Mouse (Mus musculus) neutrophil, adult 5-6 weeks (primary cell): ENCODE measurements around the gene Tmcc3. TPM values are rescaled to one million over a fixed set of nuclear protein-coding genes. Genes with fewer than 3 reads are reported as not detected.

Experiments
- ATAC-seq: fragments of 151-379, 151-347 bp; 2 replicates; pipeline ENCODE4 v1.8.0; 2017; ENCODE audit warnings: mild to moderate bottlenecking, moderate TSS enrichment; ENCODE audit not compliant: insufficient number of reproducible peaks, poor library complexity, low FRiP score, severe bottlenecking; ENCODE audit errors: extremely low read depth
- total RNA-seq: library from RNA; stranded (forward); fragments of 200-1000 nt; gene quantifications from 2 replicates; pipeline ENCODE4 v1.2.3, GENCODE M21; 2017

The Tmcc3 gene
- total RNA-seq, 1 experiment from 2014 or later = 15.4 TPM

GRCm38 (mm10) chr10:94489509-94489908, 177.8 kb downstream of the Tmcc3 start:
- ATAC-seq = no peak

DNA sequence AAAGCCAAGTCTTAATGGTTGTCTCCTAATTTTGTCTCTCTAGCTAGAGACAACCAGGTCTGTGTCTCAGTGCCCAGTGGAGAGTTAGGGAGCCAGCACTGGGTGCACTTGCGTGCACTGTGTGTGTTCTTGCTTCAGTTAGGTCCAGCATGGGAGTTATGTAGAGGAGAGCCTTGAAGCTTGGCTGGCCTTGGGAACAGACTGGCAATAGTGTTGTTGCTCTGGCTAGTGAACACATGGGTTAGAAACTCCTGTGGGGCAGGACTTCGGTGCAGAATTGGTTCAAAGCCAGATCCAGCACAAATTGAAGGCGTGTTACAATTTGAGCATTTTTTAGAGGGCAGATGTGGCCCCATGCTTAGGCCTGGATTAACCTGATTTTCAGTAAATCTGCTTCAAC, 179.3 kb downstream of the Tmcc3 start:
- no peak for ATAC-seq

- ATAC-seq = no peak
Observed at GRCm38 (mm10) chr10:94494403-94494846, 182.7 kb downstream of the Tmcc3 start.

DNA sequence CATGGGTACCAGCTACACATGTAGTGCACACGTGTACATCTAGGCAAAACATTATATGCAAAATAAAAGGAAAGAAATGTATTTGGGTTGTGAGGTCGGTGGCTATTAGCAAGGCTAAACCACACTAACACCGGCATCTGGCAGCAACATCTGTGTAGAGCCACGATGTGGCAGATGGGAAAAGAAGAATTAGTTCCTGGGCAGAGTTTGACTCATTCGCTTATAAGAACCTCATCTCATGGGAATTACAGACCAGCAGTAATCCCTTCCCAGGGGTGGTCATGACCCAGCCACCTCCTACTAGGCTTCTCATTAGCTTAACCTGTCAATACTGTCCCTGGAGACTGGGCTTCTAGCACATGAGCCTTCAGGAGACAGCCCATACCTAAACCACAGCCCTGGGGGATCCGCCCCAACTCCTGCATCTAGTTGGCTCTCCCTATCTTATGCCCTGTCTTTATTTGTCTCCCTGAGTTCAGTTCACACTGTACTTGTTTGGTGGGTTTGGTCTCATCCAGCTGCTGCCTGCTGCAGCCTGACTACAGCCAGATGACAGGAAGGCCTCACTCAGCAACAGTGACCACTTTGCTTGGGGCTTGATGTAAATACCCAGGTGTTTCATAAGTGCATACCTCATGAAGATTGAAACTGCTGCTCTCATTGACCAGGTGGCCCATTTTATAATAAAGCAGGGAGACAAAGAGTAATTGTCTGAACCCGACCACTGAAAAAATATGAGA, 183.9 kb downstream of the Tmcc3 start:
- no peak for ATAC-seq

GRCm38 (mm10) chr10:94496826-94497440, 185.2 kb downstream of the Tmcc3 start:
- ATAC-seq = no peak

GRCm38 (mm10) chr10:94500210-94500876, 188.6 kb downstream of the Tmcc3 start:
- no peak for ATAC-seq

- no peak for ATAC-seq
Observed at GRCm38 (mm10) chr10:94500877-94501273, 189.1 kb downstream of the Tmcc3 start.

GRCm38 (mm10) chr10:94501796-94502195, 190.0 kb downstream of the Tmcc3 start:
- no peak for ATAC-seq

DNA sequence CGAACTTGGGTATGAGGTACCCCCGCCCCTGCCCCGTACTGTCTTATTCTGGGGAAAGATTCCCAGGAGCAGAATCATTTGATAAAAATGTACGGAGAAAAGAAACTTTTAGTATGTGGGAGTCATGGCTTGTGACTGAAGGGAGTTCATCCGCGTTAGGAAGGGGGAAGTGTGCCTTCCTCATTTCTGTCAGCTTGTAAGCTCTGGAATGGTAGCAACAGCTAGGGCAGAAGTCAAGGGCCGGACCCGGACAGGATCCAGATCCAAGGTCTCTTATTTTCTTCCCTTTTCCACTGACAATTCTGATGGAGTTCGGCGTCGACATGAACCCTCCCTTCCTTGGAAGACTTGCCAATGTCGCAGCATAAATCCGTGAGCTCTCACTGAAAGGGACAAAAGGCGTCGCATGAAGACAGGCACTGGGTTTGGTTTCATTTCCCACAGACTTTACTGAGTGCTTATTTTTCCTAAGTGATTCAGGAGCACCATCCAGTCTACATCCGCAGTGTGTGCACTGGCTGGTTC, 193.6 kb downstream of the Tmcc3 start:
- no peak for ATAC-seq

DNA sequence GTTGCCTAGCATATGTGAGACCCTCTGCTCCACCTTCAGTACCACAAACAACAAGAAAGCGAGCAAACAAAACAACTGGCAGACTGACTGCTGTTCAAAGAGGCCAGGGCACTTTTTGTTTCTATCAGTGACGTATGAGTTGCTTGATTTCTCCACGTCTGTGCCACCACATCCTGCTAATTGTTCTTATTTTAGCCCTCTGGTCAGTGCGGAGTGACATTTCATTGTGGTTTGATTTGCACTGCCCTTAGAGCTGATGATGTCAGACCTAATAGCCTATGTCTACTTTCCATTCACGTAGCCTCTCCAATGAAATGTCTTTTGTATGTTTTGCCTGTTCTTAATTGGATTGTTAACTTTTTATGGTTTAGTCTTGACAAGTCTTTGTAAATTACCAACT, 197.1 kb downstream of the Tmcc3 start:
- ATAC-seq = no peak

DNA sequence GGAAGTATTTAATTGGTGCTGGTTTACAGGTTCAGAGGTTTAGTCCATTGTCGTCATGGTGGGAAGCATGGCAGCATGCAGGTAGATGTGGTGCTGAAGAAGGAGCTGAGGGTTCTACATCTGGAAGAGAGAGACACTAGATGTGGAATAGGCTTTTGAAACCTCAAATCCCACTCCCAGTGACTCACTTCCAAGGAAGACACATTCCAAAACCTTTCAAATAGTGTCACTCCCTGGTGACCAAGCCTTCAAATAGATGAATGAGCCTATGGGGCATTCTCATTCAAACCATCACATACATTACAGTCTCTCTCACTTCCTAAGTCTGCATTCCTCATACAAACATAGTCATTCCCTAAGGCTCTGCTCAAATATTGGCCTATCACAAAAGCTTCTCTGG, 201.0 kb downstream of the Tmcc3 start:
- no peak for ATAC-seq

DNA sequence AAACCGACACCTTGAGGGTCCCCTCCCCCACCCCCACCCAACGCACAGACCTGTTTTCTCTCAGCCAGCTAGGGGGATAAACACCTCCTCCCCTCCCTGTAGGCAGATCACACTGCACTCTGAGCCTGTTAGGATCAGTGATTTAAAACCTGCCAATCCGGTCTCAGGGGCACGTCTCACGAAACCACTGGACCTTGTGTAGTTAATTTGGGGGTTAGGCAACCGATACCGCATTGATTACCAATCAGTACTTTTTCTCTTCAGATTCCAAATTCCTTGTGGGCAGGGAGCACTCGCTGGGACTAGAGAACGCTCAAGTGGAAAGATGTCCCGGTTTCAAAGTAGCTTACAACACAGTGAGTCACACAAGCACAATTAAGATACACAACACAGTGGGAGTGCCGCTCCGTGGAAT, 202.3 kb downstream of the Tmcc3 start:
- no peak for ATAC-seq

GRCm38 (mm10) chr10:94514506-94515178, 202.9 kb downstream of the Tmcc3 start:
- ATAC-seq = no peak; the same call in none of the 2 replicates

- peak; percentile 30; the same call in 1 of the 2 replicates for ATAC-seq
Observed at GRCm38 (mm10) chr10:94515179-94515545, 203.4 kb downstream of the Tmcc3 start.

DNA sequence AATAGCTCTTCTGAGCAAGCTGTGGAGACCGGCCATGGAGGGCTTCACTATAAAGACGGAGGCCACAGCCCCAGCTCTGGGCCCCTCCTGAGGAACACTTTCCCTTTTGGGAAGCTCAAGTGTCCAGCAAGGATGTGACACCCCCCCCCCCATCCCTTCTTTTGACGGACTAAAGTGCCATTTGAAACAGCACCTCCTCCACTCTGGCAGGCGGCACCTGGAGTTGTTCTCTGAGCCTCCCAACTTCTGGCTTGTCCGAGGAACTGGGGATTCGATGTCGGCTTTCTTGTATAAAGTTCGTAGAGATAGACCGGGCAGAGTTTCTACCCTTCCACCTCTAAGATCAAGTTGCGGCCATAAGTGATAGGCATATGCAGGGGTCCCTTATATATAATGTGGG, 203.8 kb downstream of the Tmcc3 start:
- ATAC-seq = no peak

DNA sequence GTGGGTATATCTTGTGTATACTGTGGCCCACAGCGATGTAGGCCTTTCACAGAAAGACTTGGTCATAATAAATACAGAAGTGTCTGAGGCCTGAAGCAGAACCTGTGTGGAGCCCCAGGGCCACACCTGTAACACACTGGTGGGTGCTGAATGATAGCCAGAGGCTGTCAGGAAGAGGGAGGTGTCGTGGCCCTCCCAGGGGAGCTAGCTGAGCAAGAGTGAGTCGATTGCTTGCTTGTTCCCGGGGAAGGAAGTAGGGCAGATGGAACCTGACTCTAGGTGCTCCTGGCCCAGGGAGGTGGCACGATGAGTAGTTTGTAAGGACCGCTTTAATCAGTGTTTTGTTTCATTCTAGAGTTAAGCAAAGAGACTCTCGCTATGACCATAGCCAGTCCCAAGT, 208.1 kb downstream of the Tmcc3 start:
- ATAC-seq = no peak

DNA sequence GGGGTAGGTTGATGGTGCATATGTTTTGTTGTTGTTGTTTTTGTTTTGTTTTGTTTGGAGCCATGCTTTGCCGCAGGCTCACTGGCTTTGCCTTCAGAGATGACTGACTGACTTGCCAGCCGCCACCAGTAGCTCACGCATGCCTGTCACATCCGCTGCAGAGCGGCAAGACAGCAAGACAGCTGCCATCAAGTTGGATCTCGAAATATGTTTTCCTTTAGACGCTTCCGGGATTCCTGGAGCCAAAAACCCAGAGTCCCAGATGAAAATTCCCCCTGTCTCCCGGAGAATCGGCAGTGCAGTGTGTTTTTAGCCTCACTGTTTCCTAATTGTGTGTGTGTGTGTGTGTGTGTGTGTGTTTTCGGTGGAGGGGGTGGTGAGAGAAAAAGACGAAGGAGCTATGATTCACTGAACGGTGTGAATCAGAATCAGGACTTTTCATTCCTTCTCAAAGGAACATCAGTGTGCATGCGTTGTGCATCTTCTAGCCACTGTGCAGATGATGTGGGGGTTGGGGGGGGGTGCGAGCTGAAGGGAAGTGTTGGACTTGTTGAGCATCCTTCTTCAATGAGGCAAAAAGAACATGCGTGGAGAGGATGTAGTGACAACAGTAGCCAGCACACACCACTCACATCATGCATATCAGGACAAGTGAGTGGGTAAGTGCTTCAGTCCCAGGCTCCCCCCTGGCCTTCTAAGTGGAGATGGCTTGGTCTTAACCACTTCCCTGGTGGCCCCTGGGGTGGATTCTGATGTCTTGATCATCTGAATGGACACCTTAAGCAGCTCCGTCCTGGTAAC, 208.8 kb downstream of the Tmcc3 start:
- no peak for ATAC-seq

GRCm38 (mm10) chr10:94521107-94521401, 209.3 kb downstream of the Tmcc3 start:
- no peak for ATAC-seq

GRCm38 (mm10) chr10:94521776-94522175, 210.0 kb downstream of the Tmcc3 start:
- peak; percentile 28; the same call in 1 of the 2 replicates for ATAC-seq
